Mouse (Mus musculus) gonadal fat pad, adult 2 months (tissue): ENCODE measurements around the gene Car2. TPM values are rescaled to one million over a fixed set of nuclear protein-coding genes. Genes with fewer than 3 reads are reported as not detected.

Source experiments
- DNase-seq: peaks from one replicate; pipeline ENCODE4 v3.0.0-alpha.2; 2012; ENCODE audit warnings: low read depth
- polyA plus RNA-seq: library from polyadenylated mRNA; depleted of rRNA; stranded (reverse); fragments of >200 nt; gene quantifications from 2 replicates; pipeline ENCODE4 v1.2.3, GENCODE M21; 2012; rRNA removed

Gene Car2
- 106 TPM in 2 replicates for polyA plus RNA-seq

GRCm38 (mm10) chr3:14886102-14887098 is at the start of gene Car2:
Gene Car2, plus strand, starts transcription at chr3:14886273.
- no peak for DNase-seq

GRCm38 (mm10) chr3:14838936-14839335 is 47.1 kb upstream of the Car2 start:
- no peak for DNase-seq

GRCm38 (mm10) chr3:14839466-14840118 is 46.5 kb upstream of the Car2 start:
- DNase-seq, result no peak

GRCm38 (mm10) chr3:14848587-14849254 is 37.4 kb upstream of the Car2 start:
- no peak for DNase-seq

GRCm38 (mm10) chr3:14853966-14854365 is 32.1 kb upstream of the Car2 start:
- DNase-seq, result no peak

- DNase-seq, result no peak
These were observed 31.6 kb upstream of the Car2 start for GRCm38 (mm10) chr3:14854446-14854845.

- DNase-seq, result no peak
These were observed 28.2 kb upstream of the Car2 start for GRCm38 (mm10) chr3:14857874-14858273.

GRCm38 (mm10) chr3:14860291-14860690 is 25.8 kb upstream of the Car2 start:
- DNase-seq, result no peak

- no peak for DNase-seq
These were observed 24.9 kb upstream of the Car2 start for GRCm38 (mm10) chr3:14861165-14861564.

GRCm38 (mm10) chr3:14861787-14862186 is 24.3 kb upstream of the Car2 start:
- DNase-seq, result no peak

GRCm38 (mm10) chr3:14862654-14863021 is 23.4 kb upstream of the Car2 start:
- DNase-seq, result no peak

- no peak for DNase-seq
These were observed 22.9 kb upstream of the Car2 start, which contains the start of gene Car3 for GRCm38 (mm10) chr3:14863022-14863711. Gene Car3, plus strand, starts transcription at chr3:14863512.

- DNase-seq, result no peak
These were observed 22.2 kb upstream of the Car2 start for GRCm38 (mm10) chr3:14863922-14864321.

- no peak for DNase-seq
These were observed 20.1 kb upstream of the Car2 start for GRCm38 (mm10) chr3:14865941-14866340.

GRCm38 (mm10) chr3:14869779-14870178 is 16.3 kb upstream of the Car2 start:
- DNase-seq, result no peak

- no peak for DNase-seq
These were observed 15.5 kb upstream of the Car2 start for GRCm38 (mm10) chr3:14870528-14870927.

- DNase-seq, result no peak
These were observed 14.7 kb upstream of the Car2 start for GRCm38 (mm10) chr3:14871386-14871785.

GRCm38 (mm10) chr3:14874402-14875040 is 11.6 kb upstream of the Car2 start:
- DNase-seq, result no peak

- DNase-seq, result no peak
These were observed 9.7 kb upstream of the Car2 start for GRCm38 (mm10) chr3:14876325-14876918.

- no peak for DNase-seq
These were observed 8.7 kb upstream of the Car2 start for GRCm38 (mm10) chr3:14877251-14877909.
